Mouse (Mus musculus): ENCODE data around the gene 1700017N19Rik. TPM values are rescaled to one million over a fixed set of nuclear protein-coding genes. Genes with fewer than 3 reads are reported as not detected.

Gene 1700017N19Rik
- not detected for total RNA-seq (2023)

DNA sequence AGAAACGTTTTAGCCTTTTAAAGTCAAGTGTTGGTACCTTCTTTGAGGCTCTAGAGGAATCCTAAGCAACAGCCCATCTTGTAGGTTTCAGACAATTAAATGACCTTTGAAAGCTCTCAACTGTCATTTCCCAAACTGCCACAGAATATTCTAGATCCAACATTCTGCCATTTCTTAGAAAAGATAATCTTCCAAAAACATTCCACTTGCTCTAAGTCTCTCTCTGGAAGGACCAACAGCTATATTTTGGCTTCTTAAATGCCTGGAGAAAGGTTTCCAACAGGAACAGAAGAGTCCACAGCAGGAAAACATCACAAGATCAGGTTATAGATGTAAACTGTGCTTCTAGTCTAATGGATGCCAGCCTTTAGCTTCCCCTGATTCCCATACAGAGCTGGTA lies at the start of gene 1700017N19Rik, which contains the start of gene 4930430F08Rik:
Gene 1700017N19Rik, plus strand, starts transcription at position 162 of the 400 bp plus-strand sequence.
Gene 4930430F08Rik, minus strand, starts transcription at position 101 of the 400 bp plus-strand sequence.

Other genes starting within 250 kb of the 1700017N19Rik start
- not detected for gene Gm4302, start 249.6 kb upstream of the 1700017N19Rik start, total RNA-seq (2023)
- gene Gm4303, start 244.5 kb upstream of the 1700017N19Rik start, total RNA-seq (2023) = not detected
- gene Gm4305, start 239.4 kb upstream of the 1700017N19Rik start, total RNA-seq (2023) = not detected
- gene Gm4307, start 229.1 kb upstream of the 1700017N19Rik start, total RNA-seq (2023) = not detected
- not detected for gene Gm4312, start 207.9 kb upstream of the 1700017N19Rik start, total RNA-seq (2023)
- 1.1 TPM for gene Tmtc3, start 103.1 kb upstream of the 1700017N19Rik start, total RNA-seq (2023)
- gene Cep290, start 102.9 kb upstream of the 1700017N19Rik start, total RNA-seq (2023) = 1.3 TPM
- gene 4930430F08Rik, start 61 bp upstream of the 1700017N19Rik start, total RNA-seq (2023) = 3.9 TPM